Mouse (Mus musculus): ENCODE measurements around the gene Ttc39b. TPM values are rescaled to one million over a fixed set of nuclear protein-coding genes. Genes with fewer than 3 reads are reported as not detected.
A peak's percentile ranks its signal among the peaks of the same experiment; 100 is the strongest.

Ttc39b gene
- polyA plus RNA-seq, 1 experiment = 6.2 TPM

DNA sequence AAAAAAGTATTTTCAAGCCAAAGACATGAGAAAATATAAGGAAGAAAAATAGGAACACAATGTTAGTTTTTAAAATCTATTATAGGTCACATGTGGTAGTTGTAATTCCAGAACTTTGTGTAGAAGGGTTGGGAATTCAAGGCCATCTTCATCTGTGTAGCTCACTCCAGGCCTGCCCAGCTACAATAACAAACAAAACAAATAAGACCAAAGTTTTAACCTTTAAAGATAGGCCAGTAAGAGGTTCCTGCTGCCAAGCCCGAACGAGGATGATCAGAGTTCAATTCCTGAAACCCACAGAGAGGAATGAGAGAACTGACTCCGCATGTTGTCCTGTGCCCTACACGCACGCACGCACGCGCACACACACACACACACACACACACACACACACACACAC lies 53.6 kb downstream of the Ttc39b start:
- TF ChIP-seq CTCF (IDR thresholded peaks at IDR 0.05; ENCODE audit: borderline replicate concordance, extremely low read depth, insufficient read depth, insufficient read length) = no peak
- no peak for TF ChIP-seq POLR2A (IDR thresholded peaks at IDR 0.05; ENCODE audit: borderline replicate concordance, extremely low read depth, insufficient read depth, insufficient read length, poor library complexity, severe bottlenecking)

DNA sequence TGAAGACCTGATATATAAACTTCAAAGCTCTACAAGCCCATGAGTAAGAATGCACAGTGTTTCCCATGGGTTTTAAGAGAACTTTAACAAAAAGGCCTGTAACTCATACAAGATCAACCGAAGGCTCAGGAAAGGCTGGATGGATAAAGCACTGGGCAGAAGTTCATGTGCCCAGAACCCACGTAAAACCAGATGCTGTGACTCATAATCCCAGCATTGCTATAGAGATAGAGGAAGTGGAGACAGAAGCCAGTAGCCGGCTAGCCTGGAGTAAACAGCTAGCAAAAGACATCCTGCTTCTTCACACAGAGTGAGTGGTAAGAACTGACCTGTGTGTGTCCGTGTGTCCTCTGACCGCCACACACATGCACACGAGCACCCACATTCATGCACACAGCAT lies 54.4 kb downstream of the Ttc39b start:
- TF ChIP-seq CTCF (IDR thresholded peaks at IDR 0.05; ENCODE audit: borderline replicate concordance, extremely low read depth, insufficient read depth, insufficient read length) (no peak), POLR2A (IDR thresholded peaks at IDR 0.05; ENCODE audit: borderline replicate concordance, extremely low read depth, insufficient read depth, insufficient read length, poor library complexity, severe bottlenecking) (no peak)
- DNase-seq (ENCODE audit: low read depth) = no peak

More for the DNA sequence above, 53.6 kb downstream of the Ttc39b start:
- DNase-seq (ENCODE audit: low read depth) = no peak

DNA sequence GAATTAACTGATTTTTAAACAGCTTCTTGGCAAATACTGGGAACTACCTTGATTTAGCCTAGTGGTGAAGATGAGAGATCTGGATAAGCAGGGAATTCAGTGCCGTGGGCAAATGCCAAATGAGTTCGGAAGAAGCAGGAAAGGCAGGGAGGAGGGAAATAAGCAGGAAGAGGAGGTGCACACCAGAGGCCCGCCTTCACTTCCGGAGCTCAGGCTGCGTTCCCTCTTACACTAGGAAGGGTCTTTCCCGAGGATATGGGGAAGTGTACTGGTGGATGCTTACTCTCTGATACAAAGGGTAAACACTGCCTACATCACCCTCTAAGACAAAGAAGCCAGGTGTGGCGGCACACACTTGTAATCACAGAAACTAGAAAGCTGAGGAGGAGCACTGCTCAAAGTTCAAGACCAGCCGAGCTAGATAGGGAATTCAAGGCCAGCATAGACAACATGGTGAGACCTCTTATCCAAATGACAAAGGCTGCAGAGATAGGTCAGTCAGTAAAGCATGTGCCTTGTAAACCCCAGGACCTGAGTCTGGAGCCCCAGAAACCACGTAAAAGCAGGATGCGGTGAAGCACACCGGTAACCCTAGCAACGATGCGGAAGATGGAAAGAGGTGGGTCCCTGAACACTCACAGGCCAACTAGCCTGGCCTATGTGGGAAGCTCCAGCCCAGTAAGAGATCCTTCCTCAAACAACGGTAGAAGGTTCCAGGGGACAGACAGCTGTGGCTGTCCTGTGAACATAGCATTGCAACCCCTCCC lies 57.9 kb downstream of the Ttc39b start:
- DNase-seq (ENCODE audit: low read depth) = peak; percentile 59

DNA sequence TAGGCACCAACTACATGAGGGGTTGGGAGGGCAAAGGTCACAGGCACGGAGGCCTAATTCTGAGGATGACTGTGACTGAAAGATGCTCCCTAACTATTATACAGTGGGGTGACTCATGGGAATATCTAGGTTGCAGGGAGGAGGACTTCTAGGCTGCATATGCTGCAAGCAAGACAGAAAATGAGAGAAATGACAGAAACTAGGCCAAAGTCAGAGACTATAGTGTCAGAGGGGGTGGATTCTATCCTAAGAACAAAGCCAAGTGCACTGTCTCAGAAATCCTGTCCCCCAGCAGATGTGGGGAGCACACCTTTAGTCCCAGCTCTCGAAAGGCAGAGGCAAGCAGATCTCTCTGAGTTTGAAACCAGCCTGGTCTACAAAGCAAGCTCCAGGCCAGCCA lies 59.2 kb downstream of the Ttc39b start:
- TF ChIP-seq POLR2A (IDR thresholded peaks at IDR 0.05; ENCODE audit: borderline replicate concordance, extremely low read depth, insufficient read depth, insufficient read length, poor library complexity, severe bottlenecking) (no peak), CTCF (IDR thresholded peaks at IDR 0.05; ENCODE audit: borderline replicate concordance, extremely low read depth, insufficient read depth, insufficient read length) (no peak)
- no peak for DNase-seq (ENCODE audit: low read depth)

More for the DNA sequence above, 57.9 kb downstream of the Ttc39b start:
- TF ChIP-seq CTCF (IDR thresholded peaks at IDR 0.05; ENCODE audit: borderline replicate concordance, extremely low read depth, insufficient read depth, insufficient read length) (no peak), POLR2A (IDR thresholded peaks at IDR 0.05; ENCODE audit: borderline replicate concordance, extremely low read depth, insufficient read depth, insufficient read length, poor library complexity, severe bottlenecking) (no peak)

DNA sequence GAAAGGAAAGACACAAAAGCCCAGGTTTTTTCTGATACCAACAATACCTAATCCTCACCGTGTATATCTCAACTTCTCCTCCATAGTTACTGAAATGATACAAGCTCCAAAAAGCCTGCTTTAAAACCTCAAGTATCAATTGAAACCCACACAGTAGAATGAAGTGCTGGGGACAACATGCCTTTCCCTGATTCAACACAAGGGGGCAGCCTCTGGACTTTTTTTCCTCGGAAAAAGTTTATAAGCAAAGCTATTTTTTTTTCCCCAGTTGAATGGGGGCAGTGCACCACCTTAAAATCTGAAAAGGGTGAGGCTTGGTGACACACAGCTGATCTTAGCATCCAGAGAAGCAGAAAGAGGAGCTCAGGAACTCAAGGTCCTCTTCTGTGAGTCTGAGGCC lies 62.1 kb downstream of the Ttc39b start:
- DNase-seq (ENCODE audit: low read depth) = peak; percentile 54
- TF ChIP-seq POLR2A (IDR thresholded peaks at IDR 0.05; ENCODE audit: borderline replicate concordance, extremely low read depth, insufficient read depth, insufficient read length, poor library complexity, severe bottlenecking) (no peak), CTCF (IDR thresholded peaks at IDR 0.05; ENCODE audit: borderline replicate concordance, extremely low read depth, insufficient read depth, insufficient read length) (peak; percentile 68; the same call in 1 of the 2 replicates)

DNA sequence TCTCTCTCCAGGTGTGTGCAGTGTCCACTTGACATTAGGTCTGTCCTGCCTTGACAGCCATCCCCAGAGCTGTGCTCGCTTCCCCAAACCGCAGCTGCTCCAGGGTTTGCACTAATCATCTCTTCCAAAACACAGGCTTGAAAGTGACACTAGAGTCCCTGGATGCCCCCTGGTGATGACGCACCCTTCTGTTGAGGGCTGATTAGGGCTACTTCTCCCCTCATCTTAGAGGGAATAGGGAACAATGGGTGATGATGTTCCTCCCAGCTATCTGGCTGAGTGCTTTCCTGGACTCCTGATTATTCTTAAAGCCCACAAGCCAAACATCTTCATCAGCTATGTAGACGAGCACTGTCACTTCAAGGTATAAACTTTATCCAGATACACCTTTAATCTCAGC lies 64.4 kb downstream of the Ttc39b start:
- DNase-seq (ENCODE audit: low read depth) = no peak
- TF ChIP-seq POLR2A (IDR thresholded peaks at IDR 0.05; ENCODE audit: borderline replicate concordance, extremely low read depth, insufficient read depth, insufficient read length, poor library complexity, severe bottlenecking) (no peak), CTCF (IDR thresholded peaks at IDR 0.05; ENCODE audit: borderline replicate concordance, extremely low read depth, insufficient read depth, insufficient read length) (no peak)

DNA sequence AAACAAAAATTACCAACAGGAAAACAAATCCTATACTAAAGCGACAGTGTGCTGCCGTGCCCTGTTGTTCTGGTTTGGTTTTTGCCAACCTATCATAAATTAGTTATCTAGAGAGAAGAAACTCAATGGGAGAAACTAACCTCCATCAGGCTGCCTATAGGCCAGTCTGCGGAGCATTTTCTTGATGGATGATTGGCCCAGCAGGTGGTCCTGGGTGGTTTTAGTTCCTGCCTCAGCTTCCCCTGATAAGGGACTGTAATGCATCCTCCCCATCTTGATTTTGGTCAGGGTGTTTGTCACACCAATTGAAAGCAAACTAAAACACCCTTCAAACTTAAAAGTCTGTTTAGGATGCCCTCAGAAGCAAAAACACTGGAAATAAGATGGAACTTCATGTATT lies 65.8 kb downstream of the Ttc39b start:
- TF ChIP-seq CTCF (IDR thresholded peaks at IDR 0.05; ENCODE audit: borderline replicate concordance, extremely low read depth, insufficient read depth, insufficient read length) (no peak), POLR2A (IDR thresholded peaks at IDR 0.05; ENCODE audit: borderline replicate concordance, extremely low read depth, insufficient read depth, insufficient read length, poor library complexity, severe bottlenecking) (no peak)
- DNase-seq (ENCODE audit: low read depth) = no peak

DNA sequence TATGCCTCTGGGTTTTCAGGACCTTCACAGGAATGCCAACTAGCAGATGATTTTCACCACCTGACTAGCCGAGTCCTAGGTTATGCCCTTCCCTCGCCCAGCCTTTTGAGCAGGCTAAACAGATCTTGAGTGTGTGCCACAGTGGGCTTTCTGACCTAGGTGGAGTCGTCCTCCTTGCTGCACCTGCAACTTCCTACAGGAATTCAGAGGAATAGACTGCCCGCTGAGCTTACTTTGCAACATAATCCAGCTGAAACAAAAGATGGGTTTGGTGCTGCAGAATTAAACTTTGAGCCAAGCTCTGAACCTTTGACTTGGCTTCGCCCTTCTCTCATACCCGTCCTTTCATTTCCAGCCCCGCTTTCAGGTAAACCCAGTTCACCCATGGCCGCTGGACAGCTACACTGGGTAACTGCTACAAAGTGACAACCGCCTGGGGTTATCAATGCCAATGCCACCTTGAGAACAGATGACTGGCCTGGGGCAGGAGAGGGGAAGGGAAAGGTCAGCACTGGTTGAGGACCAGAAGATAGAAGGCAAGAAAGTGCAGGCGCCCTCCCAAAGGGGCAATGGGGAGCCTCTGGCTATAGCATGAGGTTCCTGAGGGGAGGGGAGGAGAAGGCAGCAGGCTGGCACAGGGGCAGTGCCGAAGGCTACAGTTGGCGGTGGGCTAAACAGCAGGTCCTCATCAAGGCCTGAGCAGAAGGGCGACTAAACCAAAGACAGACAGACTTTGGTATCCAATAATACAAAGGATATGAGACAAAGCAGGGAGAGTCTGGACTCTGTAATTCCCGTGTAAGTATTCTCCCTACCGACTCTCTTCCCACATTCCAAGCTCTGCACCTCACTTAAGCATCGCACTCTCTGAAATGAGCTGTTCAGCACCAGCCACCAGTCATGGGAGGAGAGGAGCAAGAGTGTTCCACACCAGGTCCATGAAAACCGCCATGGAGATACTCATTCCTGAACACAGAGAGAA lies 66.5 kb downstream of the Ttc39b start:
- no peak for DNase-seq (ENCODE audit: low read depth)
- no peak for TF ChIP-seq CTCF (IDR thresholded peaks at IDR 0.05; ENCODE audit: borderline replicate concordance, extremely low read depth, insufficient read depth, insufficient read length)
- no peak for TF ChIP-seq POLR2A (IDR thresholded peaks at IDR 0.05; ENCODE audit: borderline replicate concordance, extremely low read depth, insufficient read depth, insufficient read length, poor library complexity, severe bottlenecking)

DNA sequence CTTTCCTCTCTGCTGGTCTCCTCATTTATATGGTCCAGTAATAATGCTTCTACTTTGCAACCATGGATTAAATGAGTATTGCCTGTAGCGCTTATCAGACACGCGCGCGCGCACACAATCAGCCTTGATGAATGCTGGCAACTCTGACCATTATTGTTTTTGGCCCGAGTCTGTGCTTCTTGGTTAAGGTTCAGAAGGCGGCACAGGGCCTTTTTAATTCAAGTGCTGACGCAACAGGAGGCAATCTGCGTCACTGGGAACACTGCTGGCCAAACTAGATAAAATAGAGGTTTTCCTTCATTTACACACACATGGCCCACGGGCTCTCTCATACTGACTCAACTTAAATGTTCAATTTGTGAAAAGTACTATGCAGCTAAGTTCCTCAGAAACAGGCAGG lies 67.3 kb downstream of the Ttc39b start:
- DNase-seq (ENCODE audit: low read depth) = peak; percentile 35
- TF ChIP-seq POLR2A (IDR thresholded peaks at IDR 0.05; ENCODE audit: borderline replicate concordance, extremely low read depth, insufficient read depth, insufficient read length, poor library complexity, severe bottlenecking) = no peak
- TF ChIP-seq CTCF (IDR thresholded peaks at IDR 0.05; ENCODE audit: borderline replicate concordance, extremely low read depth, insufficient read depth, insufficient read length) = no peak

DNA sequence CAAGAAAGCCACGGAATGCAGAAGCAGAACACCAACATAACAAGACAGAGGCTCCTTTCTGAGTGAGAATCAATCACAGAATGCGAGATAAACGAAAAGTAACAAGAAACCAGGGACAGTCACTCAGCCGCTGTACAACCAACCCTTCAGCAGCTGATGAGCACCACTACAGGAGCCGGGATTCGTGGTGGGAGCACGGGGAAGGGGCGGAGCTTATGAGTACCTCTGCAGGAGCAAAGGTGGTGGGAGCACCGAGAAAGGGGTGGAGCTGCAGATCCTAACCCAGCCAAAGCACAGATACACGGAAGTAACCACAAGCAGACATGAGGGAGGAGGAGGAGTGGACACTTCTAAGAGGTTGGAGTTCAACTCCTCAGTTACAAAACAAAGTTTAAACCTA lies 69.1 kb downstream of the Ttc39b start:
- no peak for DNase-seq (ENCODE audit: low read depth)

DNA sequence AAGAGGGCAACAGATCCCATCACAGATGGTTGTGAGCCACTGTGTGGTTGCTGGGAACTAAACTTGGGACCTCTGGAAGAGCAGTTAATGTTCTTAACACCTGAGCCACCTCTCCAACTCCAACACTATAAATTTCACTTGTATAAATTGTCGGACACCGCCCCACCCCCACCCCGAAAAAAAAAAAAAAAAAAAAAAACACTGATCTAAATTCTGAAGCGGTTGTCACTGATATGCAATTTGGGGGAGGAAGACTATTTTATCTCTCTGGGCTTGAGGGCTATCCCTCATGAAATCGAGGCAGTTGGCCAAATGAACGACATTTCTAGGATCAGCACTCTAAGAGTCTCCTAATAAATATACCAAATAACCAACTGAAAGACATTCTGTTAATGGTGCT lies 70.4 kb downstream of the Ttc39b start:
- DNase-seq (ENCODE audit: low read depth) = no peak
- TF ChIP-seq POLR2A (IDR thresholded peaks at IDR 0.05; ENCODE audit: borderline replicate concordance, extremely low read depth, insufficient read depth, insufficient read length, poor library complexity, severe bottlenecking) (no peak), CTCF (IDR thresholded peaks at IDR 0.05; ENCODE audit: borderline replicate concordance, extremely low read depth, insufficient read depth, insufficient read length) (no peak)

More for the DNA sequence above, 69.1 kb downstream of the Ttc39b start:
- TF ChIP-seq CTCF (IDR thresholded peaks at IDR 0.05; ENCODE audit: borderline replicate concordance, extremely low read depth, insufficient read depth, insufficient read length) (no peak), POLR2A (IDR thresholded peaks at IDR 0.05; ENCODE audit: borderline replicate concordance, extremely low read depth, insufficient read depth, insufficient read length, poor library complexity, severe bottlenecking) (no peak)
